Mouse (Mus musculus) right cerebral cortex, adult 18-20 months (tissue): ENCODE results near the gene Kifc1.

ENCODE experiments used
- DNase-seq: peaks from one replicate; pipeline ENCODE4 v3.0.0; 2022; ENCODE audit warnings: mixed read lengths

Kifc1 gene

GRCm38 (mm10) chr17:33829561-33829960, 60.9 kb downstream of the Kifc1 start:
- DNase-seq = no peak

DNA sequence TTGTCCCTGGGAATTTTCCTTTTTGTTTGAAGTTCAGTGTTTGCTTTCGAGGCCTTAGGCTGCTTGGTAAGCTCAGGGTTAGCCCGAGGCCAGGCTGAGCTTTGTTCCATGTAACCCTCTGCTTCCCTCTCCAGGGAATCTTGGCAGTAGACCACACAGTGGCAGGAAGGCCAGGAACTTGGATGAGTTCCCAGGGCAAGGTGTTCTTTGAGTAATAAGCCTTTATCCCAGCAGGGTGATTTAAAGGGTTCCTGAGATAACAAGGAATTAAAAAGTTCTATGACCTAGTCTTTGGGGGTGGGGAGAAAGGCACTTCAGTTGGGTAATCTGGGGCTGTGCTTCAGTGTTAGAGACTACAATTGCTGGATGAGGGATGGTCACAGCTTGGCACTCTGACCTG, 61.6 kb downstream of the Kifc1 start:
- no peak for DNase-seq

DNA sequence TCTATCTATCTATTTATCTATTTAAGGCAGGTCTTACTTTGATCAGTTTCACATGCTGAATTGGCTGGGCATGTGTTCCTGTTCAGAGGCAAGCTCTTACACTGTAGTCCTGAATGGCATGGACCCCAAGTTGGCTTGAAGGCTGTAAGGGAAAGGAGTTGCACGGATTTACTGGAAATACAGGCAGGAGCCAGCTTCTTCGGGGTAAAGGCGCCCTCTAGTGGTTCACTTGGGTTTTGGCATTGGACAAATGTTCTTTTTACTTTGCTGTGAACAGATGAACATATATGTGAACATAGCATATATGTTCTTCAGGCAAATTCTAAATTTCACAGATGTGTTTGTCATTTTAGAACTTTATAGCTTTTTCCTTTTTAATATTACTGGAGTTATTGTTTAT, 63.6 kb downstream of the Kifc1 start:
- DNase-seq = peak; percentile 67
